Mouse (Mus musculus): Measurements from ENCODE around the gene Apeh.

Gene Apeh

DNA sequence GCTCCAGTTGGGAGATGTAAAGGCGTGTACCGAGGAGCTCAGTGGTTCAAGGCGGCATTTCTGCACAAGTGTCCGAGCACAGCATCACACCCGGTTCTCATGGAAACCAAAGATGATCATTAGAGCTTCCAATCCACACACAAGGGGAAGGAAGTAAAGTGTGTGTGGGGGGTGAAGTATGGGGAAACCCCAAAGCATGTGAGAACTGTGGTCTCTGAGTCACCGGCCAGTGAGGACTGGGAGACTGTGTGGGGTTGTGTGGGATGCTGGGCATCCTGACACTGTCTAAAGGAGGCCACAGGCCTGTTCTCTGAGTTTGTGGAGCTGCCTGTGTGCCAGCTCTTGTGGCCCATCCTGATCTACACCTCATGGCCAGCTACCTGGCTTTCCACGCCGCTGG lies 26.3 kb upstream of the Apeh start:
- no peak for DNase-seq (ENCODE audit: low read depth, low spot score)

- no peak for DNase-seq (ENCODE audit: low read depth, low spot score)
Measured at GRCm38 (mm10) chr9:108119891-108120411, 25.5 kb upstream of the Apeh start.

DNA sequence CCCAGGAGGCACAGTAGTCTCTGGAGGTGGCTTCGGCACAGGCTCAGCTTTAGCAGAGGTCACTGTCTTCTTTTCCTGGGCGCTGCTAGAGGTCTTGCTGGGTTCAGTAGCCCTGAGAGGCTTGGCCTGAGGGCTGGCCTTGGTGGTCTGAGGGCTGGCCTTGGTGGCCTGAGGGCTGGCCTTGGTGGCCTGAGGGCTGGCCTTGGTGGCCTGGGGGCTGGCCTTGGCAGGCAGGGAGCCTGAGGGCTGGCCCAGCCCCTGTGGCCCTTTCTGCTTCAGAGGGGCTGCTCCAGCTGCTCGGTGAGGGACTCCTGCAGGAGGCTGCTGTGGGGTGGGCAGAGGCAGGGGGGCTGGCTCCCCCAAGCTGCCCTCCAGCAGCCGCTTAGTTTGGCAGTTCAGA lies 22.7 kb upstream of the Apeh start:
- DNase-seq (ENCODE audit: low read depth, low spot score), result no peak

DNA sequence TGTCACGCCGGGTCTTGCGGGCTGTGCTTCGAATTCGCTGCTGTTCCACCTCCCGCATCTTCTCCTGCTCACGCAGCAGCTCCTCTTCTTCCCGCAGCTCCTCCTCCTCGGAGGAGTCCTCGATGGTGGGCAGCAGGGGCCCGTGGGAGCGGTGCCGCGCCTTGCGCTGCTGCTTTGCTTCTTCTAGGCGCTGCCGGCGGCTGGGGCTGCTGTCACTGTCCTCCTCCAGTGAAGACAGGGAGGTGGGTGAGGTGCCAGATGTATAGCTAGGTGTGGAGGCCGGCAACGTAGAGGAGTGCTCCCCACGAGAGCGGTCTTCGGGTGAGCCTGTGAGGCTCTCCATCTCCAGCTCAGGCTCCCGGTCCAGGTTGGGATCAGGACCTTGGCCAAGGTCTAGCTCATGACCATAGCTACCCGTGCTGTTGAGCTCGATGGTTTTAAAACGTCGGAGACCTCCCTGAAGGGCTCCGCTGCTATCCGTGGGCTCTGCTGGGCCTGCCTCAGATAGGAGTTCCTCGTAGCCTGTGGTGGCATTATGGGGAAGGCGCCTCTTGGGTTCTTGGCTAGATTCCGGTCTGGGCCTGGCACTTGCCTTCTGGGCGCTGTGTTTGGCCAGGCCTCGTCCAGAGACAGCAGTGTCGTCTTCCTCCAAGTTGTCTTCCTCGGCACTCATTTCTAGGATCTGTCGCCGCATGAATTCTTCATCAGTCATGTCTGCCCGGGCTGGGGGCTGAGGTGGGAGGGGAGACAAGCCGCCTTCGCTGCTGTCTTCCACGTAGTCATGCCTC lies 21.1 kb upstream of the Apeh start:
- DNase-seq (ENCODE audit: low read depth, low spot score), result no peak

DNA sequence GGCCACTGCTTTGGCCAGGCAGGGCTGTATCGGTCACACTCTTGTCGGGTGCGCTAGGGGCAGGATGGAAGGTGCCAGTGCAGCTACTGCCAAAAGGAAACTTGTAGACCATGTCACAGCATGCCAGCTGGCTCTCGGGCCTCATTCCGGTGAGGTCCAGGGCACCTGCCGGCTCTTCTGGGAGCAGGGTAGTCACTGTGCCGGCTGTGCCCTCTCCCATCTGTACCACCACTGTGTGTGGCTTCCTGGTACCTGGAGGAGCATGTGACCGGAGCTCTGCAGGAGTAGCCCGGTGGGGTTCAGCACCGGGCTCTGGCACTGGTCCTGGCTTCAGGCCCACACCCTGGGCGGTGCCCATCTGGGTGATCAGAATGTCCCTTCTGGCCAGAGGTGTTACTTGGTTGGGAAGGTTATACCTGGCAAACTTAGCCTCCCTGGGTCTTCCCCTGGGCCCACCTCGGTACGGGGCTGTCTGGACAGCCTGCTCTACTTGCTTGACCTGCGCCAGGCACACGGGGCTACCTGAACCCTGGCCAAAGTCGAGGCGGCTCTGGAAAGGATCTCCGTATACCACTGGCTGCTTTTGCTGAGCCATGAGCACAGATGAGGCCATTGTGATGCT lies 18.4 kb upstream of the Apeh start:
- DNase-seq (ENCODE audit: low read depth, low spot score), result no peak

GRCm38 (mm10) chr9:108111593-108112121 lies 17.3 kb upstream of the Apeh start:
- no peak for DNase-seq (ENCODE audit: low read depth, low spot score)

GRCm38 (mm10) chr9:108111101-108111592 lies 16.7 kb upstream of the Apeh start:
- no peak for DNase-seq (ENCODE audit: low read depth, low spot score)

DNA sequence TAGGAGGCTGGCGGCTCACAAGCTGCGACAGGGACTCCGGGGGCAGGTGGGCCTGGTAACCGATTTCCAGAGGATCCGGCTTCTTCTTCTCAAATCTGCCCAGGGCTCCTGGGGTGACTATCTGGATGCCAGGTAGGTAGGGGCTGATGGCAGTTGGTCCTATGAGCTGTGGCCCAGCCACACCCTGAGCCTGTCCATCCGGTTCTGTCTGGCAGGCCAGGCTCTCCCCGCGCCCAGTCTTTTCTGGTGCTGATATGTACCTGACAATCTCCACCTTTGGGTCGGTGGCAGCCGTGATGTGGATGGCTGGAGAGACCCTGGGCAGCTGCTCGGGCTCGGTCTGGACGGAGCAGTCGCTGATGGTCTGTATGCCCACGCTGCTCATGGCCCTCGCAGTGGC lies 15.8 kb upstream of the Apeh start:
- no peak for DNase-seq (ENCODE audit: low read depth, low spot score)

DNA sequence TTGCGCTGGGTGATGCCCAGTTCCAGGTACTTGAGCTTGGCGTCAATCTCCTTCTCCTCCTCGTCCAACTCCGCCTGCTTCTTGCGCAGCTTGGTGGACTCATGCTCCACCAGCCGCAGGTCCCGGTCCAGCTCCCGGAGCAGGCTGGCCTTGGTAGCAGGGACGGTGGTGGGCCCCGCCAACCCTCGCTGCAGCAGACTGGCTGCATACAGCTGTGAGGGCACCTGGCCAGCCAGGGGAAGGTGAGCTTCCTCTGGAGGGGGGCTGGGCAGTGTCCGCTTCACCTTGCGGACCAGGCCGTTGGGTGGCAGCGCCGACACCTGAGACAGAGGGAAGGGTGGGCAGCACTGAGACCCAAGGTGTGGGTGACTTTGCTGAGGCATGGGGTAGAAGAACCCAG lies 13.5 kb upstream of the Apeh start:
- no peak for DNase-seq (ENCODE audit: low read depth, low spot score)

- no peak for DNase-seq (ENCODE audit: low read depth, low spot score)
Measured at GRCm38 (mm10) chr9:108106090-108106489, 11.7 kb upstream of the Apeh start.

GRCm38 (mm10) chr9:108105549-108105863 lies 11.1 kb upstream of the Apeh start:
- DNase-seq (ENCODE audit: low read depth, low spot score), result no peak

DNA sequence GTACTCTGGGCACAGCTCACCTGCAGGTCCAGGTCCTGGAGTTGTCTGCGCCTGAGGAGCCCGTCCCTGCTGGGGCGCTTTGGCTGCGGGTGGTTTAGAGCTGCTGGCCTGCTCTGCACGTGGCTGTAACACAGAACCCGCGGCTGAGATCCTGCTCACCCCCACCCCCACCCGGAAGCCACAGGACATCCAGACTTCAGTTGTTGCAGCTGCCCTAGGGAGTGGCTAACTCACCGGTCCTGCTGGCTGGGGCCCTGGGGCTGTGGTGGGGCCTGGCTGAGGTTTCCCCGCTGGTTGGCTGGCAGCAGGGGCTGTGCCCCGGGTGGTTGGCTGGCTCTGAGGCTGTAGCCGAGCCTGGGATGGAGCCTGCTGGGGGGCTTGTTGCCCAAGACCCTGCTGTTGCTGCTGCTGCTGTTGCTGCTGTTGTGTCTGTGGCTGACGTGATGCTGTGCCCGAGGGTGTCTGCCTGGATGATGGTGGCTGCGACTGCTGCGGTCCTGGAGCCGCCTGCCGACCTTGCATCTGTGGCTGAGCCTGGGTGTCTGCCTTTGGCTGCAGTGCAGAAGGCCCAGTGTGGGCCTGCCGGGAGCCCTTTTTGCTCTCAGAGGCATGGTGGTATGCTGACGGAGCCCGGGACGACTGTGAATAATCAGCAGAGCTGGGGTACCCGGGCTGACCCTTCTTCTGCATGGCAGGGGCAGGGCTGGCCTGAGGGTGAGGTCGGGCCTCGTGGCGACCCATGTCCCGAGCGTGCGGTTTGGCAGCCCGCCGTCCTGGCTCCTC lies 10.6 kb upstream of the Apeh start:
- no peak for DNase-seq (ENCODE audit: low read depth, low spot score)

DNA sequence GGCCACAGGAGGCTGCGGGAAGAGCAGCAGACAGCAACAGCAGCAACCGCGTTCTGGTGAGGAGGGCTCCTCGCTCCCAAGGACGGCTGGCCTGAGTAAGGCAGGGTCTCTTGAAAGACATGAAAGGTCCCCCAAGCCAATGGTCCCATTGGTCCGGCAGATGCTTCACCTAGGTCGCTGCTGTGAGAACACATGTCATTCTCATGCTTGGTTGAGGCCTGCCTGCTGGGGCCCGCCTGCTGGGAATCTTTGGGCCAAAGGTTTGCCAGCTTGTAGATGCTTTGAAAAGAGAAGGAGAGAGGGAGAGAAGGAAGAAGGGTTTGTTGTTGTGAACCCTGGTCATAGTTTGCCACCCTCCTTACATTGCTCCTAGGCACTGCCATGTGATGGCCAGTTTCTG lies 5.2 kb upstream of the Apeh start:
- no peak for DNase-seq (ENCODE audit: low read depth, low spot score)

DNA sequence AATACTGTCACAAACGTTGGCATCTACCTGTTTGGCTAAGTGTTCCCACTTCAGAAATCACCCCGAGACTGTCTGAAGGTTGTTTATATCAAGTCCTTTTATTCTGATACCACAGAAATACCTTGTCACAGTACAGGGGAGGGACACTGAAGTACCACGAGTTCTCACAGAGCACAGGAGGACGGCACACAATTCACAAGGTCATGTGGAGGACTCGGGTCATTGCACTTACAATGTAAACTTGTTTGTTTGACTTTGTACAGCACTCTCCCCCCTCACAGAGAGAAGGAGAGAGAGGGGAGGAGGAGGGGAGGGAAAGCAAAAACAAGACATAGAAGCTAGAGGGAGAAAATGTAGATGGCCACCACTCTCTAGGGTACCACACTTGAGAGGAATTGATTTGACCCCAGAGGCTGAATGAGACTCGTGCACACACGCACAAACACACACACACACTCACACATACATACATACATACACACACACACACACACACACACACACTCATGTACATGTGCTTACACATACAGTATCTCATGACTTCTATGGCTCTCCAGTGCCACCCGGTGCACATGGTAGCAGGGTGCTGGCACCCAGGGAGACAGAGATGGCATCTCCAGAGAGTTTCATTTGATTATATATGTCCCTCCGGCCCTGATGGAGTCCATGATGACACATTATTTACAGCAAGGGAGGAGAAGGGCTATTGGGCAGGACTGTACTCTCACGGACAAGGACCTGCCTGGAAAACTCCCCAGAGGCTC lies 1.7 kb upstream of the Apeh start:
- DNase-seq (ENCODE audit: low read depth, low spot score), result no peak

GRCm38 (mm10) chr9:108095518-108095917 lies 1.1 kb upstream of the Apeh start:
- DNase-seq (ENCODE audit: low read depth, low spot score), result peak; percentile 76

DNA sequence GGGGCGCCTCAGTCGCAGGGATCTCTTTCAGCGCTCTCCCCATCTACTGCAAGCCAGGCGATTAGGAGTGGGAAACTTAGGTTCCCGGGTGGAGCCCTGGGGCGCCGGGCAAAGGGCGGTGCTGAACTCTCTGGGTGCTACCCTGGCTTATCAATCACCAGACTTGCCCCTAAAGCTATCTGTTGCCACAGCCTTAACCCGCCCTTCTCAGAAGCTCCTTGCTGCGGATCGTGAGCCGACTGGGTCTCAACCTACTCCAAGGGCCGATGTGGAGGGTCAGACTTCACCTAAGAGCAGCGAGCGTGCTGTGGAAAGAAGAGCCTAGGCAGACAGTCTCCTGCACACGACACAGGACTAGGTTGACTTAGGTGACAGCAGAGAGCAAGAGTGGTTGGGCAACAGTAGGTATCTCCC lies 599 bp upstream of the Apeh start:
- no peak for DNase-seq (ENCODE audit: low read depth, low spot score)

DNA sequence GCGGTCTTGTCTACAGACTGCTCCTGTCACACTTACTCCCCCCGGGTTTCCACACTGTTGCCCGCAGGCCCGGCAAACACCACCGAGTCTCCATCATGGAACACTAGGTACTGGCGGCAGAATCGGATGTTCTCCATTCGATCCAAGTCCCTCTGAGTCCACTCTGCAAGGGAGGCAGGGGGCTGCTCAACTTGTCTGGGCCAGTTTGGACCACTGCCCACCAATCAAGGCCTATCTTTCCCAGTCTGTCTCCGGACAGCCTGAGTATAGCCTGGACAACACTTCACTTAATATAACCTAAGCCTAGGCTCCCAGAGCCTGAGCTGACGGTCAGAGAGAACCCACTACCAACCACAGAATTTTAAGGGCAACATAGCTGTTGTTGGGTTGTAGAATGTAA lies 820 bp downstream of the Apeh start:
- no peak for DNase-seq (ENCODE audit: low read depth, low spot score)

DNA sequence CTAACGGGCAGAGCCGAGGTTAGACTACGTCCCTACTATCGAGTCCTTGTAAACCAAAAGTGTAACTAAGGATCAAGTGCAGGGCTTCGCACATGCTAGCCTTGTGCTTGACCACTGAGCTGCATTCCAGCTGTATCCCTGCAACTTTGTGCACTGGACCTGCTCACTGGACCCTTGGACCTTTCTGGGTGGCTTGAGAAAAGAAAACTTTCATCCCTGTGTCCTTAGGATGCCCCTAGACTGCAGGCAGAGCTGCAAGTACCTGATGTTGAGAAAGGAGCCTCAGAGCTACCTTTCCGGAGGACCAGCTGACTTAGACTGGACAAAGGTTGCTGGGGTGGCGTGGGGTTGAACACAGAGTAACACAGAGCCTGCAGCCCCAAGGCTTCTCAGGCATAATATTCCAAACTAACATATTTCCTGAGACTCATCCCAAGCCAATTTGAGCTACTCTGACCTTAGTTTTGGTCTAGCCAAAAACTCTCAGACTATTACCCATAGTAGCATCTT lies 3.7 kb downstream of the Apeh start:
- DNase-seq (ENCODE audit: low read depth, low spot score), result no peak

DNA sequence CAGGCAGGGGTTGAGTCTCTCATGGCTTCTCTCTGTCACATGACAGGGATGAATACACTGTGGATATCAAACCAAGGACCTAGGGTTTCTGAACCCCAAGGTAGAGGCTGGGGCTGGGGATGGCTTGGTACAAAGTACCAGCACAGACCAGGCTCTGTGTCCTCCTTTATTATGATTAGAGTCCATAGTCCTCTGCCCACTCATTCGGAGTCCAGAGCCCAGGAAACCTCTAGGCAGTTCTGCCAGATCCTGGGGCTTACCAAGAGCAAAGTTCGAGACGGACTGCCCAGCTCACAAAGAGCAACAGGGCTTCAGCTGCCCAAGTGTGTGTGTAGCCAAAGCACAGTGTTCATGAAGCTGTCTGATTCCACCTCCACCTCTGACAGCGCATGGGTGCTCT lies 9.1 kb downstream of the Apeh start:
- no peak for DNase-seq (ENCODE audit: low read depth, low spot score)

- no peak for DNase-seq (ENCODE audit: low read depth, low spot score)
Measured at GRCm38 (mm10) chr9:108083561-108083960, 10.8 kb downstream of the Apeh start.

DNA sequence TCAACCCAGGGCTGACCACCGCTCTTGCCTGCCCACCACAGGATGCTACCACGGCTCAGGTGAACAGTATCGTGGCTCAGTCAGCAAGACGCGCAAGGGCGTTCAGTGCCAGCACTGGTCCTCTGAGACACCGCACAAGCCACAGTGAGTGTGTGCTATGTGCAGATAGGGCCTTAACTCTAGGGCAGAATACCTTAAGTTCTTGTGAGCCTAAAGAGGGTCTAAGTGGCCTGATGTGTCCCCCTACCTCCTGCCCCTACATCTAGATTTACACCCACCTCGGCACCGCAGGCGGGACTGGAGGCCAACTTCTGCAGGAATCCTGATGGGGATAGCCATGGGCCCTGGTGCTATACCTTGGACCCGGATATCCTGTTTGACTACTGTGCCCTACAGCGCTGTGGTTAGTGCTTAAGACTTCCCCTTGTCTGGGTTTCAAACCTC lies 11.4 kb downstream of the Apeh start, which contains the start of gene Rnf123:
TSS of gene Rnf123 (minus strand) at position 359 of the 444 bp plus-strand sequence.
- no peak for DNase-seq (ENCODE audit: low read depth, low spot score)
